Mouse (Mus musculus): ENCODE results near the gene 3110082J24Rik. TPM values are rescaled to one million over a fixed set of nuclear protein-coding genes. Genes with fewer than 3 reads are reported as not detected.
"Not testable (repeated sequence)": the region's sequence is repeated elsewhere in the genome, so short reads cannot be mapped to it uniquely, and the experiment has no call there.

3110082J24Rik gene
- polyA plus RNA-seq, 1 experiment from 2014 or later = not detected

DNA sequence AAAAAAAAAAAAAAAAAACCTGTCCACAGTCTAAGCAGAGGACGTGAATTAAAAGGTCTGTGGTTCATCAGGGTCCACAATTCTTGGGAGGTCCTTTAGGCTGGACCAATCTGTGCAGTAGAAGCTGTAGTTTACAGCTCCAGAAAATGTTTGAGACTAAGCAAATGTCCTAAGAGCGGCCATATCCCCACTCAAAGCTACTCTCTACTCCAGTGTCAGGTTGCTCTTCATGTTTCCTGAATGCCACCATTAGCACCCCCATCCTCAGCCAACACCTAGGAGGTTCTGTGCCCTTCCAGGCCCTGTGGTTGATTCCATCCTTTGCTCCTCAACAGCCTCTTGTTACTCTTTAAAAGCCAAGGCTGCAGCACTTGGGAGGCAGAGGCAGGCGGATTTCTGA lies 33.5 kb downstream of the 3110082J24Rik start:
- no peaks in the 10 kb centered on the region; the same call in 1 of the 2 replicates for H3K4me1 ChIP-seq (ENCODE audit: insufficient read depth, low read depth, low read length)
- no peaks in the 10 kb centered on the region for H3K27me3 ChIP-seq (replicated peaks; ENCODE audit: insufficient read depth, low read length)
- TF ChIP-seq CTCF (IDR thresholded peaks at IDR 0.05) (no peak), EP300 (IDR thresholded peaks at IDR 0.05) (no peak)
- no peak overlapping the region for H3K27ac ChIP-seq (ENCODE audit: low read length)
- ATAC-seq (no peak), DNase-seq (ENCODE audit: low spot score) (no peak)
- peak overlapping the region; percentile 63; the same call in 1 of the 2 replicates for H3K4me3 ChIP-seq (ENCODE audit: low read depth, low read length)
- H3K9me3 ChIP-seq (ENCODE audit: low read length) = no peaks in the 10 kb centered on the region
- peak overlapping the region; percentile 86; the same call in 1 of the 2 replicates for H3K4me2 ChIP-seq (replicated peaks; ENCODE audit: low read depth, low read length)
- H3K9ac ChIP-seq (replicated peaks; ENCODE audit: low read depth) = 0 out of 2 replicates have a peak overlapping the region, but pooled peaks have one; percentile 54
- 23% methylated on average over 3 of the region's 3 CpGs for WGBS
- H3K36me3 ChIP-seq (ENCODE audit: insufficient read depth, low read length) = peaks cover 5% of the 10 kb centered on the region; the same call in 1 of the 2 replicates

DNA sequence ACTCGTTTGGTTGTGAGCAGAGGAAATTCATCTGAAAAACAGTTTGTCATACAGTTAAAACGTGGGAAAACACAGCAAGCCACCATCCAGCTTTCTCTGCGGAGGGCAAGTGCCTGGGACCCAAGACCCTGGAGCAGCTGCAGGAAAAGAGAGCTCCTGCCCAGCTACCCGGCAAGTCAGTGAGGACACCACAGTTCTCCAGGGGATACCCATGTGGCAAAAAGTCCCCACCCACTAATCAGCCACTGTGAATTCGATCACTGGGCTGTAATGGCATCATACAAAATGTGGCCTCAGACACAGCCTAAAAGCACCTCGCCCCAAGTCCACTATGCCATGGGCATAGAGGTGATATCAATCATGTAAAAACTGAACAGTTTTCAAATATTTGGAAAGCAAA lies 34.2 kb downstream of the 3110082J24Rik start:
- Histone ChIP-seq H3K27ac (ENCODE audit: low read length) (no peak overlapping the region), H3K4me2 (replicated peaks; ENCODE audit: low read depth, low read length) (no peak overlapping the region), H3K9me3 (ENCODE audit: low read length) (no peaks in the 10 kb centered on the region), H3K4me1 (ENCODE audit: insufficient read depth, low read depth, low read length) (no peaks in the 10 kb centered on the region; the same call in 1 of the 2 replicates), H3K4me3 (ENCODE audit: low read depth, low read length) (no peak overlapping the region), H3K9ac (replicated peaks; ENCODE audit: low read depth) (no peak overlapping the region), H3K36me3 (ENCODE audit: insufficient read depth, low read length) (peaks cover 5% of the 10 kb centered on the region; the same call in 1 of the 2 replicates), H3K27me3 (replicated peaks; ENCODE audit: insufficient read depth, low read length) (no peaks in the 10 kb centered on the region)
- DNase-seq (ENCODE audit: low spot score) (no peak), ATAC-seq (no peak)
- no peak for TF ChIP-seq EP300 (IDR thresholded peaks at IDR 0.05)
- no peak for TF ChIP-seq CTCF (IDR thresholded peaks at IDR 0.05)
- 70% methylated on average over 6 of the region's 6 CpGs for WGBS

DNA sequence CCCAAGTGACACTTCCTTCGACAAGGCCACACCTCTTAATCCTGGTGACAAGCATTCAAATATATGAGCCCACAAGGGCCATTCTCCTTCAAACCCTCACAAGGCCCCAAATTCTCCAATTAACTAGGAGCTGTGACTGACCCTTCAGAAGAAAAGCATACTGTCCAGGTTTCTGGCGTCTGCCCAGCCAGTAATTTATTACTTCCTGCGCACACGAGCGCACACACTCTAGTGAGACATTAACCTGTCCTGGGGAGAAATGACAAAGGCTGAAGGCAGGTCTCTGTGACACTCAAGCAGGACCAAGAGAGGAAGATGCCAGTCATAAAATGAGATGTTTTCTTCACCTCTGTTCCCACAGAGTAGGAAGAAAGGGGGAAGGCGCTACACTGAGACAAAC lies 38.2 kb downstream of the 3110082J24Rik start:
- Histone ChIP-seq H3K27ac (ENCODE audit: low read length) (no peak overlapping the region), H3K4me2 (replicated peaks; ENCODE audit: low read depth, low read length) (no peak overlapping the region), H3K36me3 (ENCODE audit: insufficient read depth, low read length) (peaks cover 5% of the 10 kb centered on the region; the same call in 1 of the 2 replicates), H3K9me3 (ENCODE audit: low read length) (no peaks in the 10 kb centered on the region), H3K4me1 (ENCODE audit: insufficient read depth, low read depth, low read length) (no peaks in the 10 kb centered on the region), H3K9ac (replicated peaks; ENCODE audit: low read depth) (no peak overlapping the region), H3K27me3 (replicated peaks; ENCODE audit: insufficient read depth, low read length) (no peaks in the 10 kb centered on the region), H3K4me3 (ENCODE audit: low read depth, low read length) (no peak overlapping the region)
- WGBS = 71% methylated on average over 6 of the region's 6 CpGs
- DNase-seq (ENCODE audit: low spot score) = no peak
- no peak for ATAC-seq
- TF ChIP-seq EP300 (IDR thresholded peaks at IDR 0.05) (no peak), CTCF (IDR thresholded peaks at IDR 0.05) (no peak)

DNA sequence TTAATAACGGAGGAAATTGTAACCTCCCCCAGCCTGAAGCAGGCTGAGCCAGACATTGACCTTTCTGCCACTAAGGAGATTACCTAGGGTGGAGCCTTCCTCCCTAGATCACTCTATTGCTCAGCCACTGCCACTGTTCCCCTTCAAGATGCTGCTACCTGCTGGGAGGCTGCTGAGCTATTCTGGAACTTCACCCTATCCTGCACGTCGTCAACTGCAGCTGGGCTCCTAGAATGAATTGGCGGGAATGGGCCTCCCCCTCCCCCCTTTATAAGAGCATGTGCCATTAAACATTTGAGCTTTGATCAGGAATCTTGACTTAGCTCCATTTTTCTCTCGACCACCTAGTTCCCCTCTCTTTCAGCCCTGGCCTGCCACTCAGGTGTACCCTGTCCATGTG lies 46.3 kb downstream of the 3110082J24Rik start:
- H3K9ac ChIP-seq (replicated peaks; ENCODE audit: low read depth); ATAC-seq; DNase-seq (ENCODE audit: low spot score); H3K27me3 ChIP-seq (replicated peaks; ENCODE audit: insufficient read depth, low read length); H3K36me3 ChIP-seq (ENCODE audit: insufficient read depth, low read length); H3K9me3 ChIP-seq (ENCODE audit: low read length); H3K4me2 ChIP-seq (replicated peaks; ENCODE audit: low read depth, low read length); H3K27ac ChIP-seq (ENCODE audit: low read length); H3K4me1 ChIP-seq (ENCODE audit: insufficient read depth, low read depth, low read length); H3K4me3 ChIP-seq (ENCODE audit: low read depth, low read length): not testable (repeated sequence)
- 80% methylated on average over 5 of the region's 5 CpGs for WGBS

DNA sequence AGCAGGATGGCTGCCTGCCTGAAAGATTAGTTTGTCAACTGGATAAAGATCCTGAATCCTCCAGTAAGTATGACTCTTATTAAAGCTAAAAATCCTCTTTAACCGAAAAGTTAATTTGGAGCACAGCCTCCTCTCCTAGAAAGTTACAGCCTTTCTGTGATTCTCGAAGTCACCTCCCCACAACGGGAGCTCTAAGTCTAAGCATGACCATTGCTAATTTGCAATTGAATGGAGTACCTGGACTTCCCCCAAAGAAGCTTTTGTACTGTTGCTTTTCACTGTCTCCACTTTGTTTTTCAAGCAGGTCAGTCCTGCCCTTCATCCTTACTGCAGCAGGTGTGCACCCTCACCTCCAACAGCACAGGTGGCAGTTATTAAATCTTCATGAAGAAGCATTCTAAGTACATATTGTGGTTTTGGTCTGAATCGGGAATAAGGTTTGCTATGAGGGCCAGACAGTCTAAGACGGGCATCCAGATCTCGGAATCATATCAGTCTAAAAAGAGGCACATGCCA lies 47.6 kb downstream of the 3110082J24Rik start:
- TF ChIP-seq EP300 (IDR thresholded peaks at IDR 0.05) (no peak), CTCF (IDR thresholded peaks at IDR 0.05) (no peak)
- H3K27me3 ChIP-seq (replicated peaks; ENCODE audit: insufficient read depth, low read length) = no peaks in the 10 kb centered on the region
- ATAC-seq (no peak), DNase-seq (ENCODE audit: low spot score) (no peak)
- H3K9me3 ChIP-seq (ENCODE audit: low read length) = no peaks in the 10 kb centered on the region
- H3K9ac ChIP-seq (replicated peaks; ENCODE audit: low read depth) = no peak overlapping the region
- no peak overlapping the region for H3K4me2 ChIP-seq (replicated peaks; ENCODE audit: low read depth, low read length)
- no peaks in the 10 kb centered on the region for H3K4me1 ChIP-seq (ENCODE audit: insufficient read depth, low read depth, low read length)
- no peak overlapping the region for H3K4me3 ChIP-seq (ENCODE audit: low read depth, low read length)
- H3K36me3 ChIP-seq (ENCODE audit: insufficient read depth, low read length) = peaks cover 4% of the 10 kb centered on the region; the same call in 1 of the 2 replicates
- no peak overlapping the region for H3K27ac ChIP-seq (ENCODE audit: low read length)
- 89% methylated on average over 6 of the region's 6 CpGs for WGBS

Other genes with a start within 250 kb of the 3110082J24Rik start
- gene Il6, start 93.0 kb downstream of the 3110082J24Rik start, polyA plus RNA-seq (2015; fragmentation: Nextera tagmentation; extraction: Ambion mirVana) = 0.25 and 2.1 TPM in 2 replicates
- 37.3 and 38.9 TPM in 2 replicates for gene Tyms, start 32.5 kb downstream of the 3110082J24Rik start, polyA plus RNA-seq (2015; fragmentation: Nextera tagmentation; extraction: Ambion mirVana)
- 0.04 and 0.05 TPM in 2 replicates for gene Garem2, start 925 bp downstream of the 3110082J24Rik start, polyA plus RNA-seq (2015; fragmentation: Nextera tagmentation; extraction: Ambion mirVana)
- 107 and 110 TPM in 2 replicates for gene Hadha, start 49.1 kb upstream of the 3110082J24Rik start, polyA plus RNA-seq (2015; fragmentation: Nextera tagmentation; extraction: Ambion mirVana)
- 104 and 107 TPM in 2 replicates for gene Hadhb, start 49.2 kb upstream of the 3110082J24Rik start, polyA plus RNA-seq (2015; fragmentation: Nextera tagmentation; extraction: Ambion mirVana)
- gene Adgrf3, start 99.6 kb upstream of the 3110082J24Rik start, polyA plus RNA-seq (2015; fragmentation: Nextera tagmentation; extraction: Ambion mirVana) = 0.13 and 0.18 TPM in 2 replicates
- gene Selenoi, start 126.5 kb upstream of the 3110082J24Rik start, polyA plus RNA-seq (2015; fragmentation: Nextera tagmentation; extraction: Ambion mirVana) = 9.4 and 11.0 TPM in 2 replicates
- 6.5 and 8.4 TPM in 2 replicates for gene Drc1, start 175.3 kb upstream of the 3110082J24Rik start, polyA plus RNA-seq (2015; fragmentation: Nextera tagmentation; extraction: Ambion mirVana)

Data from lung, postnatal 0 days (tissue).